Mouse (Mus musculus) gastrocnemius, postnatal 14 days (tissue): ENCODE results near the gene Exoc3l2. TPM values are rescaled to one million over a fixed set of nuclear protein-coding genes. Genes with fewer than 3 reads are reported as not detected.

ENCODE experiments used
- DNase-seq: peaks from one replicate; pipeline ENCODE4 v3.0.0; 2021; ENCODE audit warnings: mixed read lengths
- intact Hi-C: fragments of 180-260 bp; cut with DNase I; formaldehyde crosslinking; loops from one replicate; pipeline ENCODE4 v1.15.1; 2025; ENCODE audit warnings: low total_unique reads
- total RNA-seq, 2 experiments: library from RNA; stranded (reverse); gene quantifications; 2 replicates each; pipeline ENCODE4 v1.2.3; 2021

The Exoc3l2 gene
- total RNA-seq, 2 experiments from 2014 or later, result 0.47 to 0.74 TPM

- intact Hi-C loops, result no loop called here
- DNase-seq, result no peak
These were observed 7.9 kb upstream of the Exoc3l2 start for GRCm38 (mm10) chr7:19455186-19455585.

- no peak for DNase-seq
- intact Hi-C loops, result no loop called here
These were observed 7.2 kb upstream of the Exoc3l2 start for GRCm38 (mm10) chr7:19455819-19456495.

GRCm38 (mm10) chr7:19456628-19457027 lies 6.5 kb upstream of the Exoc3l2 start:
- intact Hi-C loops, result no loop called here
- DNase-seq, result no peak

- intact Hi-C loops, result no loop called here
- DNase-seq, result no peak
These were observed 5.6 kb upstream of the Exoc3l2 start for GRCm38 (mm10) chr7:19457414-19458071.

- DNase-seq, result peak; percentile 67
- intact Hi-C loops, result no loop called here
These were observed 5.1 kb upstream of the Exoc3l2 start for GRCm38 (mm10) chr7:19458072-19458486.

GRCm38 (mm10) chr7:19458591-19459111 lies 4.5 kb upstream of the Exoc3l2 start, which contains the start of gene Mark4:
Mark4 (minus strand) TSS chr7:19458821.
- peak; percentile 80 for DNase-seq
- intact Hi-C loops, result no loop called here

GRCm38 (mm10) chr7:19459144-19459870 lies 3.8 kb upstream of the Exoc3l2 start:
- DNase-seq, result no peak
- intact Hi-C loops, result no loop called here

- intact Hi-C loops, result no loop called here
- no peak for DNase-seq
These were observed 2.6 kb upstream of the Exoc3l2 start for GRCm38 (mm10) chr7:19460500-19460899.

- peak; percentile 71 for DNase-seq
- intact Hi-C loops, result no loop called here
These were observed 1.6 kb upstream of the Exoc3l2 start for GRCm38 (mm10) chr7:19461488-19461887.

- DNase-seq, result no peak
- intact Hi-C loops, result no loop called here
These were observed 688 bp upstream of the Exoc3l2 start for GRCm38 (mm10) chr7:19462443-19462842.

GRCm38 (mm10) chr7:19464367-19465307 lies 1.5 kb downstream of the Exoc3l2 start:
- intact Hi-C loops, result no loop called here
- DNase-seq, result no peak

- intact Hi-C loops, result no loop called here
- no peak for DNase-seq
These were observed 3.5 kb downstream of the Exoc3l2 start for GRCm38 (mm10) chr7:19466602-19467145.

- DNase-seq, result no peak
- intact Hi-C loops, result no loop called here
These were observed 4.5 kb downstream of the Exoc3l2 start for GRCm38 (mm10) chr7:19467638-19468037.

- DNase-seq, result no peak
- intact Hi-C loops, result no loop called here
These were observed 5.1 kb downstream of the Exoc3l2 start for GRCm38 (mm10) chr7:19468279-19468678.

GRCm38 (mm10) chr7:19469404-19469803 lies 6.3 kb downstream of the Exoc3l2 start:
- intact Hi-C loops, result no loop called here
- no peak for DNase-seq

- DNase-seq, result no peak
- intact Hi-C loops, result no loop called here
These were observed 7.2 kb downstream of the Exoc3l2 start for GRCm38 (mm10) chr7:19470308-19470707.

GRCm38 (mm10) chr7:19472403-19472802 lies 9.3 kb downstream of the Exoc3l2 start:
- intact Hi-C loops, result no loop called here
- no peak for DNase-seq

GRCm38 (mm10) chr7:19473875-19474443 lies 10.8 kb downstream of the Exoc3l2 start:
- intact Hi-C loops, result no loop called here
- DNase-seq, result peak; percentile 85

GRCm38 (mm10) chr7:19477084-19477483 lies 14.0 kb downstream of the Exoc3l2 start:
- DNase-seq, result no peak
- intact Hi-C loops, result no loop called here
